Mouse (Mus musculus): Measurements from ENCODE around the gene Zyg11a. TPM values are rescaled to one million over a fixed set of nuclear protein-coding genes. Genes with fewer than 3 reads are reported as not detected.
"Not testable (repeated sequence)": the region's sequence is repeated elsewhere in the genome, so short reads cannot be mapped to it uniquely, and the experiment has no call there.

Gene Zyg11a
- total RNA-seq, 1 experiment from 2014 or later, result not detected

GRCm38 (mm10) chr4:108163291-108163690 is 54.6 kb downstream of the Zyg11a start:
- ATAC-seq (replicated peaks in 1 of 2; ENCODE audit: insufficient read depth in 1 of 2, low FRiP score in 2 of 2, low TSS enrichment in 1 of 2, low read depth in 1 of 2, poor library complexity in 2 of 2, severe bottlenecking in 2 of 2), result no peak

GRCm38 (mm10) chr4:108161936-108162335 is 55.9 kb downstream of the Zyg11a start:
- no peak for ATAC-seq (replicated peaks in 1 of 2; ENCODE audit: insufficient read depth in 1 of 2, low FRiP score in 2 of 2, low TSS enrichment in 1 of 2, low read depth in 1 of 2, poor library complexity in 2 of 2, severe bottlenecking in 2 of 2)

- ATAC-seq (replicated peaks in 1 of 2; ENCODE audit: insufficient read depth in 1 of 2, low FRiP score in 2 of 2, low TSS enrichment in 1 of 2, low read depth in 1 of 2, poor library complexity in 2 of 2, severe bottlenecking in 2 of 2), result not testable (repeated sequence)
Measured at GRCm38 (mm10) chr4:108155141-108155540, 62.7 kb downstream of the Zyg11a start.

- ATAC-seq (replicated peaks in 1 of 2; ENCODE audit: insufficient read depth in 1 of 2, low FRiP score in 2 of 2, low TSS enrichment in 1 of 2, low read depth in 1 of 2, poor library complexity in 2 of 2, severe bottlenecking in 2 of 2), result not testable (repeated sequence)
Measured at GRCm38 (mm10) chr4:108145554-108145953, 72.3 kb downstream of the Zyg11a start.

GRCm38 (mm10) chr4:108144880-108145279 is 73.0 kb downstream of the Zyg11a start, which contains the start of gene Scp2:
TSS of gene Scp2 (minus strand) at chr4:108144998.
- no peak for ATAC-seq (replicated peaks in 1 of 2; ENCODE audit: insufficient read depth in 1 of 2, low FRiP score in 2 of 2, low TSS enrichment in 1 of 2, low read depth in 1 of 2, poor library complexity in 2 of 2, severe bottlenecking in 2 of 2)

- no peak for ATAC-seq (replicated peaks in 1 of 2; ENCODE audit: insufficient read depth in 1 of 2, low FRiP score in 2 of 2, low TSS enrichment in 1 of 2, low read depth in 1 of 2, poor library complexity in 2 of 2, severe bottlenecking in 2 of 2)
Measured at GRCm38 (mm10) chr4:108143778-108144177, 74.1 kb downstream of the Zyg11a start.

- ATAC-seq (replicated peaks in 1 of 2; ENCODE audit: insufficient read depth in 1 of 2, low FRiP score in 2 of 2, low TSS enrichment in 1 of 2, low read depth in 1 of 2, poor library complexity in 2 of 2, severe bottlenecking in 2 of 2), result not testable (repeated sequence)
Measured at GRCm38 (mm10) chr4:108143178-108143577, 74.7 kb downstream of the Zyg11a start.

- no peak for ATAC-seq (replicated peaks in 1 of 2; ENCODE audit: insufficient read depth in 1 of 2, low FRiP score in 2 of 2, low TSS enrichment in 1 of 2, low read depth in 1 of 2, poor library complexity in 2 of 2, severe bottlenecking in 2 of 2)
Measured at GRCm38 (mm10) chr4:108136938-108137337, 80.9 kb downstream of the Zyg11a start.

Other genes starting within 250 kb of the Zyg11a start
- not detected in 2 replicates for gene Slc1a7, start 249.7 kb downstream of the Zyg11a start, total RNA-seq (2017)
- not detected in 2 replicates for gene Podn, start 121.6 kb downstream of the Zyg11a start, total RNA-seq (2017)
- 201 and 213 TPM in 2 replicates for gene Scp2, start 73.0 kb downstream of the Zyg11a start, total RNA-seq (2017)
- gene Echdc2, start 52.6 kb downstream of the Zyg11a start, total RNA-seq (2017), result 0.31 and 0.55 TPM in 2 replicates
- gene Zyg11b, start 83.0 kb upstream of the Zyg11a start, total RNA-seq (2017), result 32.3 TPM in 2 replicates
- 8.2 and 13.3 TPM in 2 replicates for gene Coa7, start 110.1 kb upstream of the Zyg11a start, total RNA-seq (2017)
- not detected in 2 replicates for gene Shisal2a, start 165.3 kb upstream of the Zyg11a start, total RNA-seq (2017)
- 4.2 and 12.6 TPM in 2 replicates for gene Gpx7, start 188.9 kb upstream of the Zyg11a start, total RNA-seq (2017)
- gene Tut4, start 241.4 kb upstream of the Zyg11a start, total RNA-seq (2017), result 105 TPM in 2 replicates